Mouse (Mus musculus) E14TG2a.4 (cell line): Measurements from ENCODE around the gene Tnnt2.

Experiments used
- CTCF ChIP-seq: conservative IDR thresholded peaks from 2 replicates; pipeline ENCODE4 v1.5.1; 2014; ENCODE audit warnings: low read length
- NANOG ChIP-seq: IDR thresholded peaks from 2 replicates; pipeline ENCODE4 v1.6.1; 2014; ENCODE audit warnings: borderline replicate concordance, low read length, mixed read lengths
- POU5F1 ChIP-seq: IDR thresholded peaks from 2 replicates; pipeline ENCODE4 v1.6.1; 2014; ENCODE audit warnings: low read length, borderline replicate concordance

DNA sequence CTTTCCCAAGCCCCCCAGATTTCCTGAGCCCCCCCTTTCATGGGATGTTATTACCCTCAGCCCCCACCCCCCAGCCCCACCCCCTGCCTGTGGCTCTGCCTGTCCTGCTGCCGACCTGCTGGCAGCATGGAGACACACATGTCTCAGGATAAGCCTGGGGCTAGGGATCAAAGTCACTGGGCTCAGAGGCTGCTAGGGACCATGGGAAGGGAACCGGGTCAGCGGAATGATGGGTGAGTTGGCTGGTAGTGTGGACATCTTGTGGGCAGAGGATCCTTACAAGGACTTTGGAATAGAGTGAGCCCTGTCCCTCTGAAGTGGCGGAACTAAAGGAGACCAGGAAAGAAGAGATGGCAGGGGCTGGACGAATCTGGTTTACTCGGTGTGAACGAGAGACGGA, 1.2 kb upstream of the Tnnt2 start:
- no peak for TF ChIP-seq CTCF
- no peak for TF ChIP-seq POU5F1
- TF ChIP-seq NANOG = no peak
